Mouse (Mus musculus) activated CD4-positive, CD25-positive, alpha-beta regulatory T cell, adult 9 weeks (primary cell): Measurements from ENCODE around the gene Tmem132d. TPM values are rescaled to one million over a fixed set of nuclear protein-coding genes. Genes with fewer than 3 reads are reported as not detected.

Source experiments
- polyA plus RNA-seq: library from polyadenylated mRNA; unstranded; fragments of 100-300 nt; shearing (Covaris generic); gene quantifications from one replicate; pipeline ENCODE4 v1.2.1, GENCODE M21; 2017

Gene Tmem132d
- not detected for polyA plus RNA-seq

DNA sequence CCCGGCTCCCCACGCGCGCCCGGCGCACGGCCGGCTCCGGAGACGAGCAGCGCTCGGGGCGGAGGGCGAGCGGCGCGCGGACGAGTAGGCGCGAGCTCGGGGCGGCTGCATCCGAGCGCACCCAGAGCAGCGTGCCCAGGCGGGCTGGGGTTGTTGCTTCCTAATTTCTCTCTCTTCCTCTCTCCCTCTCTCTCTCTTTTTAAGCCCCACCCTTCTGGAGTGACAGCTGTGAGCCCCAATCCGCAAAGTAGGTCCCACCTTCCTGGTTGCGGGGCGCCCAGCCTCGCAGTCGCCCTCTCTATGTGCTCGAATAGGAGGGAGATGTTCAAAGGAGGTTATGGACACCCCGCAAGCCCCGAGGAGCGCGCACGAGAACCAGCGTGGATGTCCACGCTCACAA is at the start of gene Tmem132d:
Gene Tmem132d, minus strand, starts transcription at position 162 of the 400 bp plus-strand sequence.

Other genes starting within 250 kb of the Tmem132d start
- not detected for gene Fzd10, start 167.8 kb upstream of the Tmem132d start, polyA plus RNA-seq